Mouse (Mus musculus) c-Kit-positive CD71-positive TER-119-negative erythroid progenitor cells, embryonic 14.5 days (primary cell): Measurements from ENCODE around the gene Gm28360.
"Not testable (repeated sequence)": the region's sequence is repeated elsewhere in the genome, so short reads cannot be mapped to it uniquely, and the experiment has no call there.

ENCODE experiments used
- DNase-seq: peaks from one replicate; pipeline ENCODE4 v3.0.0-alpha.2; 2013; ENCODE audit warnings: low read depth

Gm28360 gene

DNA sequence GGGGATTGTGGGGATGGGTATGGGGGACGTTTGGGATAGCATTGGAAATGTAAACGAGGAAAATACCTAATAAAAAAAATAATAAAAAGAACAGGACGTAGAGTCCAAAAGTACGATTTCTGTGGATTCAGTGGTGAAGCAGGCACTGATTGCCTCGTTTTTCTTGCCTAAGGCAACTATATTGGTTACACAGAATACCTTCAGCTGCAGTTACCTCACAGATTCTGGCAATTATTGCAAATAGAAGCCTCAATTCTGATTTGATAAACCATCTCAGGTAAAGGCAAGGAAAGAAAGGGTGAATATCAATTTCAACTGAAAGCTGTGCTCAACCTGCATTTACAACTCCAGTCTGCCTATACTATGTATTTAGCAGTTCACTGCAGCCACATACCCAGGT is at the start of gene Gm28360:
Gene Gm28360, plus strand, starts transcription at position 301 of the 400 bp plus-strand sequence.
- DNase-seq: not testable (repeated sequence)

DNA sequence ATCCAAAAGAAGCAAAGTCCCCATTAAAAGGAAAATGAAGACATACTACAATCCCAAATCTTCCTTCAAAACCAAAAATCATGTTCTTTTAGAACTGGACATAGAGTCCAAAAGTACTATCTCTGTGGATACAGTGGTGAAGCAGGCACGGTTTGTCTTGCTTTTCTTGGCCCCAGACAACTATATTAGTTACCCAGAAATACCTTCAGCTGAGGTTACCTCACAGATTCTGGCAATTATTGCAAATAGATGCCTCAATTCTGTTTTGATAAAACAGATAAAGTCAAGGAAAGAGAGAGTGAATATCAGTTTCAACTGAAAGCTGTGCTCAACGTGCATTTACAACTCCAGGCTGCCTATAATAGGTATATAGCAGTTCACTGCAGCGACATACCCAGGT is 49.0 kb upstream of the Gm28360 start, which contains the start of gene B020011L13Rik:
Gene B020011L13Rik, plus strand, starts transcription at position 301 of the 400 bp plus-strand sequence.
- not testable (repeated sequence) for DNase-seq

DNA sequence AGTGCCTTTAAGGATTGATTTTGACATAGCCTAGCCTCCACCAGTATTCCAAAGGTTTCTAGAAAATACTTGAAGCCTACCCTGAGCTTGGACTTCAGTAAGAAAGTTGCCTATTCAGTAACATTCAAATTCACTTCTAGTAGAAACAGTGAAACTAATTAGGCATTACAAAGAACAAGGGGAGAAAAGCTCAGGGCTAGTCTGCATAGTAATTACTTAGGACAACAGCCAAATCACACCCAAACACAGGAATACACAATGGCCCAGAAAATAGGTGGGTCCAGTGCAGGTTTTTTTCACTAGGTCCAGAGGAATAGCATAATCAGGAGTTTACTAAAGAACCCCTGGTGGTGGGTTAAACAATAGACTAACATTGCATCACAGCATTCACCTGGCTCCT is 13.6 kb upstream of the Gm28360 start:
- DNase-seq: not testable (repeated sequence)

DNA sequence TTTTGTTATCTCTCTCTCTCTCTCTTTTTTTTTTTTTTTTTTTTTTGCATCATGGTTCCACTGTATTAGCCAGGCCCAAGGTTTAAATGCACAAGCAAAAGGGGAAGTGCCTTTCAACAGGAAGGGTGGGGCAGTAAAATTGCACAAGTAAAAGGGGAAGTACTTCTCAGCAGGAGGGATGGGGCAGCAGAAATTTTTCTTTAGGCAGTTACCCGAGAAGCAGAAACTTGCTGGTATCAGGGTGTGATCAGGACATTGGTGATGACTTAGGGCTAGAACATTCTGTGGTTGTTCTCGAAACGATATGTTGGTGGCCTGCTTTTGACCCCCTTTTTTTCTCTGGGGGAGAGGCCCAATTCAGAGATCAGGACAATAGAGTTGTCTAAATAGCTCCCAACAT is 21.8 kb downstream of the Gm28360 start:
- DNase-seq: not testable (repeated sequence)
